Mouse (Mus musculus) cerebellum, adult 2 months (tissue): ENCODE measurements around the gene Slc25a26.

Experiments
- CTCF ChIP-seq: fragments of 200-500 bp; IDR thresholded peaks from 2 replicates; pipeline ENCODE4 v1.5.1; 2011; ENCODE audit warnings: low read depth, mild to moderate bottlenecking, control low read depth, low read length, moderate library complexity, borderline replicate concordance; ENCODE audit not compliant: insufficient read depth
- POLR2A ChIP-seq: fragments of 200-500 bp; IDR thresholded peaks from 2 replicates; pipeline ENCODE4 v1.6.1; 2011; ENCODE audit warnings: low read length, control low read depth, borderline replicate concordance; ENCODE audit not compliant: insufficient read depth

- TF ChIP-seq CTCF, result no peak
- TF ChIP-seq POLR2A, result no peak
Observed at GRCm38 (mm10) chr6:94631779-94632082, 131.6 kb downstream of the Slc25a26 start.
